Mouse (Mus musculus): ENCODE measurements around the gene Morn3. TPM values are rescaled to one million over a fixed set of nuclear protein-coding genes. Genes with fewer than 3 reads are reported as not detected.

Morn3 gene
- total and polyA plus RNA-seq, 2 experiments from 2014 or later: 1.1 TPM; not detected in 1

GRCm38 (mm10) chr5:123058251-123059102 lies 11.7 kb upstream of the Morn3 start:
- Histone ChIP-seq H3K4me2 (ENCODE audit: low read depth, low read length, poor library complexity, severe bottlenecking) (peak overlapping the region; percentile 43), H3K4me3 (ENCODE audit: low read depth, low read length) (peak overlapping the region; percentile 32), H3K27me3 (ENCODE audit: insufficient read depth, low read length) (no peaks in the 10 kb centered on the region), H3K36me3 (ENCODE audit: insufficient read depth, low read length) (no peaks in the 10 kb centered on the region), H3K27ac (ENCODE audit: low read depth, low read length) (peak overlapping the region; percentile 12; the same call in 1 of the 2 replicates), H3K9me3 (ENCODE audit: low read length) (no peaks in the 10 kb centered on the region), H3K9ac (replicated peaks; ENCODE audit: low read length, poor library complexity, severe bottlenecking) (no peak overlapping the region; the same call in 1 of the 2 replicates), H3K4me1 (ENCODE audit: insufficient read depth, low read length) (no peaks in the 10 kb centered on the region)
- DNase-seq (ENCODE audit: low spot score) (no peak), ATAC-seq (ENCODE audit: low FRiP score) (no peak)
- TF ChIP-seq CTCF (IDR thresholded peaks at IDR 0.05): no peak
- WGBS: 44% methylated on average over 16 of the region's 16 CpGs

GRCm38 (mm10) chr5:123057366-123058250 lies 10.8 kb upstream of the Morn3 start:
- 8% methylated on average over 48 of the region's 48 CpGs for WGBS
- ATAC-seq (ENCODE audit: low FRiP score): peak; percentile 97

GRCm38 (mm10) chr5:123051736-123052135 lies 4.9 kb upstream of the Morn3 start:
- H3K4me1 ChIP-seq (ENCODE audit: insufficient read depth, low read length): no peaks in the 10 kb centered on the region
- 81% methylated on average over 5 of the region's 5 CpGs for WGBS
- 0 out of 2 replicates have a peak, but pooled peaks have one; percentile 19 for TF ChIP-seq CTCF (IDR thresholded peaks at IDR 0.05)
- H3K9me3 ChIP-seq (ENCODE audit: low read length): no peaks in the 10 kb centered on the region
- DNase-seq (ENCODE audit: low spot score) (no peak), ATAC-seq (ENCODE audit: low FRiP score) (no peak)
- H3K4me3 ChIP-seq (ENCODE audit: low read depth, low read length): no peak overlapping the region
- H3K4me2 ChIP-seq (ENCODE audit: low read depth, low read length, poor library complexity, severe bottlenecking): no peak overlapping the region
- no peak overlapping the region for H3K9ac ChIP-seq (replicated peaks; ENCODE audit: low read length, poor library complexity, severe bottlenecking)
- H3K27me3 ChIP-seq (ENCODE audit: insufficient read depth, low read length): no peaks in the 10 kb centered on the region
- no peaks in the 10 kb centered on the region for H3K36me3 ChIP-seq (ENCODE audit: insufficient read depth, low read length)
- no peak overlapping the region for H3K27ac ChIP-seq (ENCODE audit: low read depth, low read length)

More at GRCm38 (mm10) chr5:123057366-123058250, 10.8 kb upstream of the Morn3 start:
- Histone ChIP-seq H3K9me3 (ENCODE audit: low read length) (no peaks in the 10 kb centered on the region), H3K4me2 (ENCODE audit: low read depth, low read length, poor library complexity, severe bottlenecking) (peak overlapping the region; percentile 43), H3K4me3 (ENCODE audit: low read depth, low read length) (peak overlapping the region; percentile 32), H3K36me3 (ENCODE audit: insufficient read depth, low read length) (no peaks in the 10 kb centered on the region), H3K27ac (ENCODE audit: low read depth, low read length) (peak overlapping the region; percentile 63; the same call in 1 of the 2 replicates), H3K9ac (replicated peaks; ENCODE audit: low read length, poor library complexity, severe bottlenecking) (no peak overlapping the region), H3K27me3 (ENCODE audit: insufficient read depth, low read length) (no peaks in the 10 kb centered on the region), H3K4me1 (ENCODE audit: insufficient read depth, low read length) (no peaks in the 10 kb centered on the region)
- TF ChIP-seq CTCF (IDR thresholded peaks at IDR 0.05): peak; percentile 69
- peak; percentile 99 for DNase-seq (ENCODE audit: low spot score)

- Histone ChIP-seq H3K9me3 (ENCODE audit: low read length) (no peaks in the 10 kb centered on the region), H3K4me2 (ENCODE audit: low read depth, low read length, poor library complexity, severe bottlenecking) (no peak overlapping the region), H3K27ac (ENCODE audit: low read depth, low read length) (no peak overlapping the region), H3K9ac (replicated peaks; ENCODE audit: low read length, poor library complexity, severe bottlenecking) (no peak overlapping the region), H3K36me3 (ENCODE audit: insufficient read depth, low read length) (no peaks in the 10 kb centered on the region), H3K4me3 (ENCODE audit: low read depth, low read length) (no peak overlapping the region), H3K27me3 (ENCODE audit: insufficient read depth, low read length) (no peaks in the 10 kb centered on the region), H3K4me1 (ENCODE audit: insufficient read depth, low read length) (no peaks in the 10 kb centered on the region)
- ATAC-seq (ENCODE audit: low FRiP score): no peak
- 72% methylated on average over 9 of the region's 9 CpGs for WGBS
- no peak for TF ChIP-seq CTCF (IDR thresholded peaks at IDR 0.05)
- DNase-seq (ENCODE audit: low spot score): no peak
Measured at GRCm38 (mm10) chr5:123050918-123051317, 4.1 kb upstream of the Morn3 start.

- ATAC-seq (ENCODE audit: low FRiP score) (no peak), DNase-seq (ENCODE audit: low spot score) (peak; percentile 65)
- TF ChIP-seq CTCF (IDR thresholded peaks at IDR 0.05): peak; percentile 59
- H3K9me3 ChIP-seq (ENCODE audit: low read length): no peaks in the 10 kb centered on the region
- H3K27me3 ChIP-seq (ENCODE audit: insufficient read depth, low read length): no peaks in the 10 kb centered on the region
- H3K36me3 ChIP-seq (ENCODE audit: insufficient read depth, low read length): no peaks in the 10 kb centered on the region
- no peak overlapping the region for H3K4me3 ChIP-seq (ENCODE audit: low read depth, low read length)
- H3K4me1 ChIP-seq (ENCODE audit: insufficient read depth, low read length): no peaks in the 10 kb centered on the region
- 3% methylated on average over 12 of the region's 12 CpGs for WGBS
- H3K27ac ChIP-seq (ENCODE audit: low read depth, low read length): no peak overlapping the region
- peak overlapping the region; percentile 22; the same call in 1 of the 2 replicates for H3K4me2 ChIP-seq (ENCODE audit: low read depth, low read length, poor library complexity, severe bottlenecking)
- H3K9ac ChIP-seq (replicated peaks; ENCODE audit: low read length, poor library complexity, severe bottlenecking): no peak overlapping the region
Measured at GRCm38 (mm10) chr5:123049271-123049670, 2.5 kb upstream of the Morn3 start.

All from midbrain, postnatal 0 days (tissue).